Mouse (Mus musculus): ENCODE results near the gene Gm14862.

DNA sequence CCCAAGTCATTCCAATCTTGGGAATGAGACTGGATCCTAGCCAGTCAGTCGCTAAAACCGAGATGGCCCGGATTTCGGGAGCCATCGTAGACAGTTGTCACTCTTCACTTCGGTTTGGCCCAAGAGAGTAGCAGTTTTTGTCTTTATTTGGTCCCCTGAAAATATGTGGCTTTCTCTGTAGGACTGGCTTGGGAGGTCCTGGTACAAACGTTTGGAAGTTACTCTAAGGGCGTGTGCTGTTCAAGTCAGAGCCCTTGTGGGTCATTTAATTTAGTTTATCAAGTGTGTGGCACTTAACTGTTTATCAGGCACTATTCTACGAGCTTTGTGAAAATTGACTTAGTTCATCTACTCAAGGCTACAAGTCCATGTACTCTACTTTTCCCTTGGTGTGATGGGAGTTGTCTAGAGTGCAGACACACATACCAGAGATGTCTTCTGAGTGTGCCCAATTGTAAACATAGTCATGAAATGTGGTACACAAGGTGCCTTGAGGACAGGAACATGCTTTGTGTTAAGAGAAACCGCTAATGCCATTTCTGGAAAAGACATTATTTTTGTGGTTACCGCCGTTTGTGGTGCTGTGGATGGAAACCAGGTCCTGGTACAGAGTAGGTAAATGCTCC is 16.8 kb upstream of the Gm14862 start:
- no peak for TF ChIP-seq FLI1 (IDR thresholded peaks at IDR 0.05; ENCODE audit: low read length)
- no peak for TF ChIP-seq GATA1 (IDR thresholded peaks at IDR 0.05; ENCODE audit: borderline replicate concordance, low read length)

Measured in megakaryocyte, embryonic 14.5 days (primary cell).